Mouse (Mus musculus): ENCODE data around the gene Myh9.

The Myh9 gene

DNA sequence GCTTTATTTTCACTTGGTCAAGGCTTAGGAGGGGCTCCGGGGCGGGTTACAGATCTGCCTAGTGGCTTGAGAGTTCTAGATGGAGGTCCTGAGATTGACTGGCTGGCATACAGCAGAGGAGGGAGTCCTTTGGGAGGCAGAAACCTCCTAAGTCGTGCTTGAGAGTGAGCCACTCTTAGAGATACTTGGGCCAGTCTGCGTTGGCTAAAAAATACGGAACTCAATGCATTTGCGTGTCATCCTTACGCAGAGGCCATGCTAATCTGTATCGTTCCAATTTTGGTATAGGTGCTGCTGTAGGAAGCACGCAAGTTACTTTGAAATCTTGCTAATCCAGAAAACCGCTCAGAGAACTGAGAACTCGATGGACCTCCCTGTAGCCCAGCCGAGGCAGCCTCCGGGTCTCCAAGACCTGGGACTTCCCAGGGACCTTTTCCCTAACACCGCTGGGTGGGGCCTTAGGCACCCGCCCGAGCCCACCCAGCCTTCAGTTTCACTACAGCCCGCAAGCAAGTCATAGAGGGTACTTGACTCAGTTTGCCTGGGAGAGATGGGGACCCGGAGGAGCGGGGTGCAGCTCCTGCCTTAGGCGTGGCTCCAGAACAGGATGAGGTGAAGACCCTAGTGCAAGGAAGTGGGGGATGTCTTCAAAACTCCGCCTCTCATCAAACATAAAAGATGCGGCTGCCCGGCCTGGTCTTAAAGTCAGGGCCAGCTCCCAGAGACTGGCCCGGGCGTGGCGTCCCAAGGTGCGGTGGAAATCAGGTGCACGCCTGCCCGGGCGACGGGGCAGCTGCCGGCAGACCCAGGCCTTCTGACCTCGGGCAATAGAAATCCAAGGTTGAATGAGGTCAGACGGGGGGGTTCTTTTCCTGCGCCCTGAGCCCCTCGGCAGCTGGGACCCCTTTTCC, 1.3 kb downstream of the Myh9 start:
- DNase-seq = no peak

DNA sequence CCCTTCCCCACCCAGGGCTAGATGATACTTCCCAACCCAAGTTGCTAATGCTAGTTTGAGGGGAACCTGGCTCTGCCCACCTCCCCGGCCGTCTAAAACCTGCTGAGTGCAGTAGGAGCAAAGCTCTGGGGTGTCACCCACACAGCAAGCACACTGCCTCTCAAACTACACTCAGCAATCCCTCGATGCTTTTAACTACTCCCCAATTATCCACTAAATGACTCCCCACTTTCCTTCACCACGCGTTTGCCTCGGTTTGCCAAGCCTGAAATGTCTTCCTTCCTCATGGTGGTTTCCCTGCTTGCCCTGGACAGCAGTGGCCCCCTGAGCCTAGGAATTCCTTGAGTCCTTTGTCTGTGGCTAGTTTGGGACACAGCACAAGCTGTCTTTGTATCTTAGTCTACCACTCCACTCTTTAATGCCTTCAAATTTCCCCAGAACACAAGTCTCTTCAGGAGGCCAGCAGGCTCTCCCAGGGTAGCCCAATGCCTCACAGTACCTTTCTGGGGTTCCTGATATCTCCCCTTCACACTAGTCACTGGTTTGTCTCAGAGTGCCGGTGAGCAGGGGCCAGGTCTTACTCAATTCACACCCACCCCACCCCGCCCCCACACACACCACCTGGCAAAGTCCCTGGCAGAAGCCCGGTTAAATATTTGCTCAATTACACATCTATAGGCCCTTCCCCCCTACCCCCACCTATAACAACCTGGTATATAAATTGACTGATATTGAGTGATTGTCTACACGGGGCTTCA, 2.3 kb downstream of the Myh9 start:
- DNase-seq = no peak

- DNase-seq = peak; percentile 21
Measured at GRCm38 (mm10) chr15:77838530-77839387, 3.2 kb downstream of the Myh9 start.

- no peak for DNase-seq
Measured at GRCm38 (mm10) chr15:77837444-77838117, 4.4 kb downstream of the Myh9 start.

- no peak for DNase-seq
Measured at GRCm38 (mm10) chr15:77836692-77837443, 5.1 kb downstream of the Myh9 start.

- DNase-seq = no peak
Measured at GRCm38 (mm10) chr15:77835930-77836653, 5.9 kb downstream of the Myh9 start.

- DNase-seq = no peak
Measured at GRCm38 (mm10) chr15:77834336-77835268, 7.4 kb downstream of the Myh9 start.

GRCm38 (mm10) chr15:77833731-77834130, 8.2 kb downstream of the Myh9 start:
- DNase-seq = no peak

GRCm38 (mm10) chr15:77833083-77833482, 8.9 kb downstream of the Myh9 start:
- DNase-seq = no peak

GRCm38 (mm10) chr15:77832458-77832904, 9.5 kb downstream of the Myh9 start:
- DNase-seq = no peak

- DNase-seq = no peak
Measured at GRCm38 (mm10) chr15:77831754-77832457, 10.1 kb downstream of the Myh9 start.

DNA sequence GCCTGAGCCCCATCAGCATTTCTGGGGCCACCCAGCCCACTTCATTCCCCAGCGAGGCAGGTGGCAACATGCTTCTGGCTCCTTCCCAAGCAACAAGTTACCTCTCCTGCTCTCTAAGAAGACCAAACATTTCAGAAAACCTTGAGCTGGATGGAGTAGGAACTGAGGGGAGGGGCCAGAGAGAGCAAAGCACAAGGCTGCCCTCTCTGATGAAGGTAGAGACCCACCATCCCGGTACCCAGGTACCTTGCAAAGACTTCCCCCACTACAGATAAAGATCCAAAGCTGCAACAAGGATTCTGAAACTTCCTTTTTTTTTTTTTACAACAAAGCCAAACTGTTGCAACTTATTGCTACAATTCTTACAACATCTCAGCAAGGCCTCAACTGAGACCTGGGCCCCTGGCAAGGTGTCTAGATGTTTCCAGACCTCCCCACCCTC, 10.8 kb downstream of the Myh9 start:
- DNase-seq = no peak

- DNase-seq = no peak
Measured at GRCm38 (mm10) chr15:77830481-77831137, 11.4 kb downstream of the Myh9 start.

DNA sequence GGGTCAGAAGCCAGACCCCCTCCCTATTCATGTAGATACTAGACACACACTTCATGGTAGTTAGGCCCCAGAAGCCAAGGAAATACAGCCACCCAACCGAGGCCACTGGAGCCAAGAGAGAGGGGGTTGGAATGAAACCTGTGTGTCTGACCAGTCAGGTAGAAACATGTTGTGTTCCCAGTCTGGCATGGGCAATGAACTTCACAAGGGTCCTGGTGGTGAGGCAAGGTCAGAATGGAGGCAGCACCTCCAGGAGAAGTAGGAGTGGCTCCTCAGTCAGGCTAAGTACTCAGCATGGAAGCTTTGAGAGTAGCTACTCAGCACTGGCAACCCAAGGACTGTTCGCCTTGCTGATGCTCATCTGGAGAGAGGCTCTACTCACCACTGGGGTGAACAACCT, 12.4 kb downstream of the Myh9 start:
- DNase-seq = no peak

GRCm38 (mm10) chr15:77828910-77829309, 13.1 kb downstream of the Myh9 start:
- no peak for DNase-seq

DNA sequence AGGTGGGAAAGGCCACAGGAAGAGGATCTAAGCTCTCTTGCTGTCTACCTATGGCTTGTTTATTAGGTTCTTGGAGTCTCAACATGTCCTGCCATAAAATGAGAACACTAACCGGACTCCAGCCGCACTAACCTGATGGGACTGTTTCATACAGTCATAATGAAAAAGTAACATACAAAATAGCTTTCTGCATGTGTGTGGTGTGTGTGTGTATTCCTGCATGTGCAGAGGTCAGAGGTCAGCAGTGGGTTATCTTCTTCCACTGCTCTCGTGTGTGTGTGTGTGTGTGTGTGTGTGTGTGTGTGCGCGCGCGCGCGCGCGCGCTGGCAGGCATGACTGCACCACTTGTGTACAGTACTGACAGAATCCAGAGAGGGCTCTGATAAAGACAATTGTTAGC, 13.7 kb downstream of the Myh9 start:
- no peak for DNase-seq

DNA sequence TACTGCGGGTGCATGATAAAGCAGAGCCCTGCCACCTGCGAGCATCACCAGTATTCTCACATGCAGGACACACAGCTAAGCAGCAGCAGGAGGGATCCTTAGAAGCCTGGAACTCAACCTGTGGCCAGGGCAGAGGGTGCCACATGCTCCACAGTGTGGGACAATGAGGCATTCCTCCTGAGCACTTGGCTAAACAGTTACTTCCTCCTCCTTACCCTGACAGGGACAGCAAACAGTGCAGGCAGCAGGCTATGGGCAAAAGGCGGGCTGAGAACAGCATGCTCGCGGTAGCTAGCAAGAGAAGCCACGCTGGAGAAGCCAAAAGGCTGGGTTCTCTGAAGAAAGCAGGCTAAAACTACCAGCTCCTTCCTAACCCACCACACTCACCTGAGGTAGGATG, 14.2 kb downstream of the Myh9 start:
- no peak for DNase-seq

- no peak for DNase-seq
Measured at GRCm38 (mm10) chr15:77827379-77827778, 14.6 kb downstream of the Myh9 start.

Measured in kidney, adult 18-20 months (tissue).